Mouse (Mus musculus): ENCODE results near the gene Slc18b1. TPM values are rescaled to one million over a fixed set of nuclear protein-coding genes. Genes with fewer than 3 reads are reported as not detected.

Gene Slc18b1
- polyA plus RNA-seq (2017; shearing (Covaris generic)) = not detected

DNA sequence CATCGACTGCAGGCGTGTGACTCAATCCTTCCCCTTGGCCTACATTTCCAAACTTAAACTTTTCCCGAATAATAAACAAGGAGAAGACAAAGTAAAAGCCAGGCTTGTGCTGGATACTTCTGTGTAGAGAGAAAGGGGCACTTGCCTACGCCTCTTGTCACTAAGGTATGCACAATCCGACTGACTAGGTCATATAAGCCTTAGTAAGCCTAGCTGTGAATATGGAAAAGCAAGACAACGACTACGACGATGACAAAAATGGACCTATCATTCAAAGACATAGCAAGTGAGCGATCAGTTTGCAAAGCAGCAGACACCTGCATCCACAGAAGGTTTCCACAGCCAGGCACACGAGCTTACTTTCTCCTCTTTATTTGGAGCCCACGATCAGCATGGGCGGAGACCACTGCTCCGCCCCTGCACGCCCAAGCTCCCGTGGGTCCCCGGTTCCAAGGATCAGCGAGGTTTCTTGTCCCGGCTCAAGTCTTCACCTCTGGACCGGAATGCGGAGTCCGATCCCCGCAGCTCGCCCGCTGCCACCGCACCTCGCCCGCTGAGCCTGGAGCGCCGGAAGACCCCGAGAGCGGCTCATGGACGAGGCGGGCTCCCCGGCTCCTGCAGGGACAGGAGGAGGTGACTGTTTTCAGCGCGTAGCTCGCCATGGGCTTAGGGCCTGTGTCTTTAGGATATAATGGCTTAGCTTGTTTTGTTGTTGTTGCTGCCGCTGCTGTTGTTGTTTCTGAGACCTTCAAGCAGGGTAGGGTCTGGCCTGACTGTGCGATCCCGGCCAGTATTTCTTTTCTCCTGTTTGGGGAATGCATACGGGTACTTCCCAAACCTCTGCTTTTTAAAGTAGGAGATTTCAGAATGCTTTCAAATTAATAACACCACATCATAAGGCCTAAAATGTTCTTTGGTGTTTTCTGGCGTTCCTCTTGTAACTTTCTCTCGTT lies at the start of gene Slc18b1:
Gene Slc18b1 (plus strand): TSS at position 436 of the 953 bp plus-strand sequence.

DNA sequence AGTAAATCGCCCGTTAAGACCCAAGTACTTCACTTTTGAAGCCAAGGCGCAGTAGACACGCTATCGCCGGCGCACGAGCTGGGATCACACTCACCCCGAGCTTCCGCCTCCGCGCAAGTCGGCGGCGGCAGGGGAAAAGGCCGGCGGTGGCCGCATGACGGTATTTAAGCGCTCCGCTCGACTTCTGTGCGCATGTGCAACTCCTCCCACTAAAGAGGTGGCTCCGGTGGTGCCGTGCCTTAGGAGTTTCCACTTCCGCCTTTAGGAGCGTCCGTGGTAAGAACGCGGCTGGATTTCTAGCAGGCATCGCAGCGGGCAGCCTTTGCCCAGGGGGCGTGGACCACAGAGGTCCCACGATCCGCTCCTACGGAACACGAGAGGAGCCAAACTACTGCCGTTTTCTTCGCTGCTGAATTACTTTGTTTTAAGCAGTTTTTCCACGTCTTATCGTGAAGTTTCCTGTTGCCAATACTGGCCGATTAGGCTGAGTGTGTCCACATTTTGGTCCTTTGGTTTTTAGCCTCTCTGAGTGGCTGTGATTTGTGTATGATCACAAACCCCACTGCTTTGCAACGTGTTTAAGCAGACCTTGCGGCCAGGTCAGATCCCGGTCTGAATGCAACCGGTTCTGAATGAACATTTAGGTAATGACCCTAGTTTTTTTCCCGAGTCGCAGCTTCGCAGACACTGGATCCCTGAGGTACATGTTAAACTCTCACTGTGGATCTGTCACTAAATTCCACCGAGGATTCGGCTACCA lies 9.5 kb upstream of the Slc18b1 start, which contains the start of gene Rps12:
Gene Rps12 (minus strand): TSS at position 214 of the 760 bp plus-strand sequence.

DNA sequence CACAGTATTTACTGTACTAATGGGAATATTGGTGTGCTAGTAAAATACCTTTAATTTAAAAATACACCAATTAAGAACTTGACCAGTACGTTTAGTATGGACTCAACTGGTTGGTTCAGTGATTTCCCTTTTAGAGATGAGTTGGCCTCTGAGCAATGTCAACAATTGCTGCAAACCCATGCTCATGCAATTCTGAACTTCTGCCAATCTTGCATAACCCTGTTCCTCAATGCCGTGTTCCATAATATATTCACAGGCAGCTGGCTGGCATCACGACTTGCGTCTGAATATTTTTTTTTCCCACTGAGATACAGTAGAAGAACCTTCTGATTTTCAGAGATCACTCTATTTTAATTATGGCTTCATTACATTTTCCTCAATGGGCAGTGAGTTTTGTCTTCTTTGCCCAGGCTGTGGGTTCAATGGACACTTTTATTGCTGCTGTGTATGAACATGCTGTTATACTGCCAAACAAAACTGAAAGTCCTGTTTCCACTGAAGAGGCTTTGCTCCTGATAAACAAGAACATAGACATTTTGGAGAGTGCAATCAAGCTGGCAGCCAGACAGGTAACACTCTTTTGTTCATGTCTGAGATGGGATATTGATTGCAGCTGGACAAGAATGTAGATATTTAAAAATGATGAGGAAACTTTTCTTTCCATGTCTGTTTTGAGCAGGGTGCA lies 54.6 kb downstream of the Slc18b1 start, which contains the start of gene Vnn3:
Gene Vnn3 (plus strand): TSS at position 235 of the 685 bp plus-strand sequence.

Other genes starting within 250 kb of the Slc18b1 start
- 62.2 TPM for gene Rps12, start 9.7 kb upstream of the Slc18b1 start, polyA plus RNA-seq (2017; shearing (Covaris generic))
- gene Vnn3, start 54.5 kb downstream of the Slc18b1 start, polyA plus RNA-seq (2017; shearing (Covaris generic)) = 0.15 TPM
- gene Vnn1, start 97.7 kb downstream of the Slc18b1 start, polyA plus RNA-seq (2017; shearing (Covaris generic)) = not detected
- gene Taar1, start 123.4 kb downstream of the Slc18b1 start, polyA plus RNA-seq (2017; shearing (Covaris generic)) = 0.25 TPM
- not detected for gene Taar2, start 141.6 kb downstream of the Slc18b1 start, polyA plus RNA-seq (2017; shearing (Covaris generic))
- not detected for gene Taar3, start 152.6 kb downstream of the Slc18b1 start, polyA plus RNA-seq (2017; shearing (Covaris generic))
- not detected for gene Taar4, start 163.5 kb downstream of the Slc18b1 start, polyA plus RNA-seq (2017; shearing (Covaris generic))
- gene Taar5, start 173.7 kb downstream of the Slc18b1 start, polyA plus RNA-seq (2017; shearing (Covaris generic)) = not detected
- not detected for gene Taar6, start 188.7 kb downstream of the Slc18b1 start, polyA plus RNA-seq (2017; shearing (Covaris generic))
- gene Taar7a, start 196.5 kb downstream of the Slc18b1 start, polyA plus RNA-seq (2017; shearing (Covaris generic)) = not detected
- gene Taar7b, start 203.0 kb downstream of the Slc18b1 start, polyA plus RNA-seq (2017; shearing (Covaris generic)) = not detected
- not detected for gene Taar7d, start 230.2 kb downstream of the Slc18b1 start, polyA plus RNA-seq (2017; shearing (Covaris generic))
- gene Taar7e, start 240.6 kb downstream of the Slc18b1 start, polyA plus RNA-seq (2017; shearing (Covaris generic)) = not detected

Measured in CD4-positive, CD25-positive, alpha-beta regulatory T cell, adult 9 weeks (primary cell).